Mouse (Mus musculus) hindbrain, embryonic 11.5 days (tissue): ENCODE results near the gene Gm21969. TPM values are rescaled to one million over a fixed set of nuclear protein-coding genes. Genes with fewer than 3 reads are reported as not detected.
A peak's percentile ranks its signal among the peaks of the same experiment; 100 is the strongest.

Source experiments
- ATAC-seq: fragments of 200-750 bp; cut with Nextera tagmentation; 2 replicates; pipeline ENCODE4 v1.8.0; 2017; ENCODE audit warnings: mild to moderate bottlenecking, moderate TSS enrichment, moderate library complexity; ENCODE audit not compliant: low FRiP score
- DNase-seq: peaks from one replicate; pipeline ENCODE4 v3.0.0-alpha.2; 2015; ENCODE audit warnings: low spot score
- H3K27ac ChIP-seq: fragments of 300-500 bp; sonication (generic); 2 replicates; pipeline ENCODE4 v1.5.1; 2014; ENCODE audit warnings: mild to moderate bottlenecking, low read depth, low read length
- H3K27me3 ChIP-seq: fragments of 300-500 bp; sonication (generic); 2 replicates; pipeline ENCODE4 v1.6.1; 2014; ENCODE audit warnings: mild to moderate bottlenecking, low read length, moderate library complexity, mixed read lengths; ENCODE audit not compliant: control insufficient read depth, insufficient read depth
- H3K36me3 ChIP-seq: fragments of 300-500 bp; sonication (generic); 2 replicates; pipeline ENCODE4 v1.6.1; 2014; ENCODE audit warnings: mild to moderate bottlenecking, low read length, moderate library complexity, mixed read lengths; ENCODE audit not compliant: control insufficient read depth, insufficient read depth
- H3K4me1 ChIP-seq: fragments of 300-500 bp; sonication (generic); replicated peaks from 2 replicates; pipeline ENCODE4 v1.6.1; 2014; ENCODE audit warnings: low read length, mixed read lengths; ENCODE audit not compliant: control insufficient read depth, insufficient read depth
- H3K4me2 ChIP-seq: fragments of 300-500 bp; sonication (generic); replicated peaks from 2 replicates; pipeline ENCODE4 v1.6.1; 2014; ENCODE audit warnings: mild to moderate bottlenecking, low read depth, low read length
- H3K4me3 ChIP-seq: fragments of 300-500 bp; sonication (generic); 2 replicates; pipeline ENCODE4 v1.5.1; 2014; ENCODE audit warnings: low read depth, low read length
- H3K9ac ChIP-seq: fragments of 300-500 bp; sonication (generic); 2 replicates; pipeline ENCODE4 v1.6.1; 2014; ENCODE audit warnings: low read depth, low read length
- H3K9me3 ChIP-seq: fragments of 300-500 bp; sonication (generic); 2 replicates; pipeline ENCODE4 v1.6.1; 2016; ENCODE audit warnings: low read length; ENCODE audit not compliant: control insufficient read depth
- WGBS: fragments of 180-500 bp; shearing (Covaris S2); extraction: QIAGEN DNeasy Blood & Tissue Kit; methylation state at CpG from one replicate; pipeline ENCODE4 v1.1.7; 2014; 5-methylcytosine and 5-hydroxymethylcytosine counted together
- polyA plus RNA-seq: library from polyadenylated mRNA; unstranded; fragments of >200 nt; fragmentation: Nextera tagmentation; extraction: Ambion mirVana; gene quantifications from 2 replicates; pipeline ENCODE4 v1.2.1, GENCODE M21; 2014

The Gm21969 gene
- polyA plus RNA-seq, 1 experiment from 2014 or later: not detected

DNA sequence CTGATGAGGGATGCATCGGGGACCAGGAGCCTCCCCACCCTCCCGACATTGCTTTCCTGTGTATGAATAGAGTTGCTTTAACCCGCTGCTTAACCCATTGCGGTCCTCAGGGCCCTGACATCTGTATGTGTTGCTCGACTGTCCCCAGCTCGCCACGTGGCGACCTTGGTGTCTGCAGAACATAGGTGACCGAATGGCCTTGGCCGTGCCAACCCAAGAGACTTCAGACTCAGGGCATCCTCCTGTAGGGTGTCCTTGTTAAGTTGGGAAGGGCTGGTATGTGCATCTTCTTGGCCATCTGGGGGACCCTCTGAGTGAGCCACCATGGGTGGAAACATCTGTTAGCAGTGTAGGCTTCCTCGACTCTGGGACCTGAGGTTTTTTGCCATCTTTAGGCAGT, 2.2 kb downstream of the Gm21969 start:
- Histone ChIP-seq H3K36me3 (no peaks in the 10 kb centered on the region), H3K4me3 (no peak overlapping the region), H3K9me3 (no peaks in the 10 kb centered on the region), H3K27me3 (no peaks in the 10 kb centered on the region), H3K9ac (no peak overlapping the region), H3K27ac (no peak overlapping the region), H3K4me2 (no peak overlapping the region), H3K4me1 (no peaks in the 10 kb centered on the region)
- DNase-seq (no peak), ATAC-seq (no peak)
- 90% methylated on average over 11 of the region's 11 CpGs for WGBS

DNA sequence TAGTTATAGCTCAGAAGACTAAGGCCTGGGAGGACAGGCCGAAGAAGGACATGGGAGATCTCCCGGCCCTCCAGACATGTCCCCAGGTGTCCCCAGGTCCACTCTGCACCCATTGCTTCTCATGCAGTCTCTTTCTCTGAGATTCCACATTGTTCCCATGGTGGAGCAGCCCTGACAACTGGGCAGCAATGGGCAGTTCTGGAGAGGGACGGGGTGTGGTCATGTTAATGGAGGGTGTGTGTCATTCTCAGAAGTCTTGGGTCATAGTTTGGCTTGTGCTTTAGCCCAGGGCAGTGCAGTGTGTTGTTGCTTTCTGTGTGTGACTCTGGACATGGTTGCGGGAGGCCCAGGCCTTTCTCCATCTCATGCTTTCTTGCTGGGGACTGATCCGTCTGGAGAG, 3.7 kb downstream of the Gm21969 start:
- Histone ChIP-seq H3K9ac (no peak overlapping the region), H3K4me3 (no peak overlapping the region), H3K9me3 (no peaks in the 10 kb centered on the region), H3K4me2 (no peak overlapping the region), H3K27me3 (no peaks in the 10 kb centered on the region), H3K27ac (no peak overlapping the region), H3K36me3 (no peaks in the 10 kb centered on the region), H3K4me1 (no peaks in the 10 kb centered on the region; the same call in 1 of the 2 replicates)
- ATAC-seq: no peak
- no peak for DNase-seq
- 96% methylated on average over 5 of the region's 5 CpGs for WGBS

DNA sequence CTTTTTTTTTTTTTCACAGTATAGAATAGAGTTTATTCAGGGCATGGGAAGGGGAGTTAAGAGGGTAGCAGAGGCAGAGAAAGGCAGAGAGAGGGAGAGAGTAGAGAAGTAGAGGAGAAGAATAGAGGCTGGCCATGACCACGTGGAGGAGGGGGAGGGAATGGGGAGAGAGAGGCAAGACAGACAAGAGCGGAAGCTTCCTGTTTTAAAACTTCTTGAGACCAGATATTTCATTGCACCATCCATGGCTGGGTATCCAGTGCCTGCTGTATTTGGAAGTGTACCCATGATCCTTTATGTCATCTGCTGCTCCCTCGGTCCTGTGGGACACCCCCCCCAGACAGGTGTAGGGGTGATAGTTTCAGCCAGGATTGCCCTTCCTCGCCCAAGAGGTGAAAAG, 6.0 kb downstream of the Gm21969 start:
- no peaks in the 10 kb centered on the region; the same call in 1 of the 2 replicates for H3K4me1 ChIP-seq
- 75% methylated on average over 4 of the region's 4 CpGs for WGBS
- no peak for DNase-seq

DNA sequence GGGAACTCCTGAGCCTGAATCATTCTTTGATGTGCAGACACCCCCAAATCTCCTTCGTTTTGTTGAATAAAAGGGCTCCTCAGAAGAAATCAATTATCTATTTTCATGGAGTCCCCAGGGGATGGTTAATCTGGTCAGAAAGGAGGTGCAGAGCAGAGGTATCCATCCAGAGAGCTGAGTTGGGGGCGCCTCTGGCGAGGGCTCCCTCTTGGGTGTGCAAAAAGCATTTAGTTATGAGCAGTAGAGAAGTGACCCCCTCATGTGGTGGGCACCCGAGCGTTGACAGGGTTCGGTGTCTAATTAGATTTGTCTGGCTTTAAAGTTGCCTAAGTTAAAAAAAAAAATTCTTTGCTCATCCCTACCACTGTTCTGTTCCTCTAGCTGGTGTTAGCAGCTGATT, 8.0 kb downstream of the Gm21969 start:
- H3K9ac ChIP-seq: no peak overlapping the region
- H3K4me3 ChIP-seq: no peak overlapping the region
- WGBS: 54% methylated on average over 6 of the region's 6 CpGs
- no peaks in the 10 kb centered on the region for H3K9me3 ChIP-seq
- no peaks in the 10 kb centered on the region; the same call in none of the 2 replicates for H3K36me3 ChIP-seq
- H3K4me2 ChIP-seq: no peak overlapping the region
- DNase-seq: no peak
- H3K4me1 ChIP-seq: peaks cover under 1% of the 10 kb centered on the region; the same call in 1 of the 2 replicates
- ATAC-seq: 0 out of 2 replicates have a peak, but pooled peaks have one; percentile 12
- H3K27ac ChIP-seq: no peak overlapping the region
- no peaks in the 10 kb centered on the region for H3K27me3 ChIP-seq

More for the DNA sequence above, 6.0 kb downstream of the Gm21969 start:
- Histone ChIP-seq H3K9me3 (no peaks in the 10 kb centered on the region), H3K4me3 (no peak overlapping the region), H3K27ac (no peak overlapping the region), H3K36me3 (no peaks in the 10 kb centered on the region; the same call in none of the 2 replicates), H3K27me3 (no peaks in the 10 kb centered on the region), H3K9ac (no peak overlapping the region), H3K4me2 (no peak overlapping the region)
- ATAC-seq: no peak

DNA sequence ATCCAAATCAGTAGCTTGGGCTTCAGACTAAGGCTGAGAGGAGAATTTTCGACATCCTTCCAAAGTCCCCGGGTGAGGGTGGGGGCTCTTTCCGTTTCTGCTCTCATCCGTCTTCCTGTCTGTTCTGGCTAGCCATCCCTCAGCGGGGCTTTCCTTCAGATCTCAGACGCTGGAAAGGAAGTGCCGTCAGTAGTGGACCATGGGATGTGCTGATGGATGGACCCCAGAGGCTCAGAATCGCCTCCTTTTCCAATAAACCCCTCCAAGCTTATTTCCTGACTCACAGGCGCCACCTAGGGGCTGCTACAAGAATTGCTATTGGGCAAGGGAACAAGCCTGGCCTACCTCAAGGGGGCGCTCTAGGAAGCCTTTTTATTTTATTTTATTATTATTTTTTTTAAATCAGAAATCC, 8.6 kb downstream of the Gm21969 start:
- Histone ChIP-seq H3K9me3 (no peaks in the 10 kb centered on the region), H3K4me3 (no peak overlapping the region), H3K4me2 (no peak overlapping the region; the same call in 1 of the 2 replicates), H3K27ac (no peak overlapping the region), H3K27me3 (no peaks in the 10 kb centered on the region), H3K9ac (no peak overlapping the region), H3K4me1 (peaks cover 2% of the 10 kb centered on the region; the same call in 1 of the 2 replicates), H3K36me3 (no peaks in the 10 kb centered on the region; the same call in none of the 2 replicates)
- ATAC-seq (peak; percentile 52; the same call in 1 of the 2 replicates), DNase-seq (peak; percentile 90)
- WGBS: 5% methylated on average over 10 of the region's 10 CpGs

DNA sequence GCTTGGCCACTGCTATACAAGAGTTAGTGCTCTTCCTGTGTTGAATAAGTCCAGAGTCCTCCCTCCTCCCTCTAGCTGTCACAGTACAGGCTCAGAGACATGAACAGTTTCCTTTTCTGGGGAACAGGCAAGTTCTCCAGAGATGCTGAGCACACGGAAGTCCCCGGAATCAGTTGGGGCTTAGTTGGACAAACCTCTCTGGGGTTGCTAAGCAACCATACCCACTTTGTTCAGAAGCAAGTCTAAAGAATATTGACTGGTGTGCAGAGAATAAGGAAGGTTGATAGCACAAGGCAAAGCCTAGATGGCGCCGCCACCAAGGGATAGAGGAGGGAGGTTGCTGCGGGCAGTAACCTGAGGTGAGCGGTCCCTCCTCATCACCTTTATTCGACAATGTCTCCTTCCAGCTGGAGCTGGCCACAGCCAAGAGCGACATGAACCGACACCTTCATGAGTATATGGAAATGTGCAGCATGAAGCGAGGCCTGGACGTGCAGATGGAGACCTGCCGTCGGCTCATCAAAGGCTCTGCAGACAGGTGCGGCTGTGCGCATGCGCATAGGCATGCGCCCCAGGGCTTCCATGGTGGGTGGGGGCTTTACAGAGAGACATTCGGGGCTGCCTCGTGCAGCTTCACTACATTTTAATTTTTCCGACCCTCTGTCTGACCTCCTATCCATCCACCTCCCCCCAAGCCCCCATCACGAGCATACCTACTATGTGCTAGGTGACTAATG, 11.7 kb downstream of the Gm21969 start:
- H3K4me2 ChIP-seq: no peak overlapping the region
- ATAC-seq: no peak
- H3K9ac ChIP-seq: no peak overlapping the region
- no peaks in the 10 kb centered on the region for H3K27me3 ChIP-seq
- no peak for DNase-seq
- no peaks in the 10 kb centered on the region; the same call in none of the 2 replicates for H3K36me3 ChIP-seq
- no peak overlapping the region for H3K4me3 ChIP-seq
- no peak overlapping the region for H3K27ac ChIP-seq
- WGBS: 94% methylated on average over 21 of the region's 21 CpGs
- H3K4me1 ChIP-seq: peaks cover 2% of the 10 kb centered on the region; the same call in 1 of the 2 replicates
- no peaks in the 10 kb centered on the region for H3K9me3 ChIP-seq

DNA sequence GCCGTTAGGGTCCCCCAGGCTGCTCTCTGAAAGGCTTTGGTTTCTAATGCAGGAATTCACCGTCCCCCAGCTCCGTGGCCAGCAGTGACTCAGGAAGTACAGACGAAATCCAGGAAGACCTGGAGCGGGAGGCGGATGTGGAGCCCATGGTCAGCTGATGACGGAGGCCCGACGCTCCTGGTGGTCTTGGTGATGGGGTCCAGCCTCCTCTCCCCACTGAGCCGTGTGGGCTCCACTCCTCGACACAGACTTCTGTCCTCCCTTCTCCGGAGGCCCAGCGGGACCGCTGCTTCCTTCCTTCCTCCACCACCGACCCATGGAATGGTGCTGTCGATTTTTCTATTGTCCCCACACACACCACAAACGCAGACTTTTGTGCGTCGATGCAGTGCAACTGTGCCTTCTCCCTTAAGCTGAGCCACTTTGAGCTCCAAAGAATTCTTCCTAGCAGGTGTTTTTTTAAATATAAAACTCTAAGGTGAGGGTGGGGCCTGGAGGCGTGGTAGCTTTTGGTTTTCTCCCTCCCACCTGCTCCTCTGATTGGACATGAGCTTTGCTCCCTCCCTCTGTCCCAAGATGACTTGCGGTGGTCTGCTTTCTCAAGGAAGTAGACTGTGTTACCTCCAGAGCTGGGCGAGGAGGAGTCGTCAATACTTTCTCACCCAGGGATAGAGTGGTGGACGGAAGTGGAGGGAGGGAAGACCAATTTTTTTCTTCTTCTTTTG, 13.5 kb downstream of the Gm21969 start:
- peak overlapping the region; percentile 62 for H3K4me2 ChIP-seq
- H3K27me3 ChIP-seq: no peaks in the 10 kb centered on the region
- H3K4me1 ChIP-seq: peaks cover 2% of the 10 kb centered on the region; the same call in 1 of the 2 replicates
- peak overlapping the region; percentile 59 for H3K9ac ChIP-seq
- peak; percentile 77 for ATAC-seq
- peak overlapping the region; percentile 43 for H3K4me3 ChIP-seq
- no peaks in the 10 kb centered on the region; the same call in none of the 2 replicates for H3K36me3 ChIP-seq
- DNase-seq: peak; percentile 48
- H3K27ac ChIP-seq: no peak overlapping the region
- 10% methylated on average over 23 of the region's 24 CpGs for WGBS
- H3K9me3 ChIP-seq: no peaks in the 10 kb centered on the region

DNA sequence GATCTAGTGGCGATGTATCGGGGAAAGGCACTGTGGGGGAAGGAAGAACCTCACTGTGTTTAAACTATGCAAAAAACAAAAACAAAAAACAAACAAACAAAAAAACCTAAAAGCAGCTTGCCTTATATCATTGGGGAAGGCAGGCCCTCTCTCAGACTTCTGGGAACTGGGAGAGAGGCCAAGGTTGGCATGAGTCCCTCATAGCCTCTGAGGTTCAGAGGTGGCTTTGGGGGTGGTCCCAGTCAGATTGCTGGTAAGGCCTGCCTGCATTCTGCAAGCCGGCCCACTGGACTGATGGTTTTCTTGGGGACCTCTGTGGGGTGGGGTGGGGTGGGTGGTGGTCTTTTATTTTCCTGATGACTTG, 14.0 kb downstream of the Gm21969 start:
- no peak overlapping the region for H3K4me3 ChIP-seq
- 0 out of 2 replicates have a peak, but pooled peaks have one; percentile 25 for ATAC-seq

More for the DNA sequence above, 14.0 kb downstream of the Gm21969 start:
- H3K9me3 ChIP-seq: no peaks in the 10 kb centered on the region
- H3K9ac ChIP-seq: peak overlapping the region; percentile 59; the same call in 1 of the 2 replicates
- no peak overlapping the region for H3K27ac ChIP-seq
- H3K4me1 ChIP-seq: 0 out of 2 replicates have a peak, but pooled peaks cover 2% of the 10 kb centered on the region
- WGBS: 60% methylated on average over 3 of the region's 3 CpGs
- DNase-seq: no peak
- H3K36me3 ChIP-seq: no peaks in the 10 kb centered on the region; the same call in none of the 2 replicates
- no peaks in the 10 kb centered on the region for H3K27me3 ChIP-seq
- H3K4me2 ChIP-seq: peak overlapping the region; percentile 62
